Mouse (Mus musculus): ENCODE results near the gene Zic2. TPM values are rescaled to one million over a fixed set of nuclear protein-coding genes. Genes with fewer than 3 reads are reported as not detected.

Zic2 gene
- polyA plus RNA-seq, 1 experiment from 2014 or later = 0.60 TPM

- H3K27ac ChIP-seq = no peak overlapping the region
- 7% methylated on average over 12 of the region's 12 CpGs for WGBS
These were observed 14.6 kb downstream of the Zic2 start for GRCm38 (mm10) chr14:122489686-122490414.

GRCm38 (mm10) chr14:122490441-122491328 is 15.4 kb downstream of the Zic2 start, which contains the start of gene Gm10837:
TSS of gene Gm10837 (plus strand) at chr14:122490586.
- peaks cover 55% of the 10 kb centered on the region for H3K27me3 ChIP-seq
- H3K4me1 ChIP-seq = peaks cover 6% of the 10 kb centered on the region
- peak within 1 kb of the TSS; percentile 34 for H3K4me3 ChIP-seq
- no peak within 1 kb of the TSS for H3K27ac ChIP-seq
- WGBS = 3% methylated on average over 51 of the region's 51 CpGs
- H3K9ac ChIP-seq = no peak within 1 kb of the TSS
- no peak for ATAC-seq (ENCODE audit: insufficient number of reproducible peaks, low FRiP score, low TSS enrichment, low read depth)
- H3K36me3 ChIP-seq = no peaks in the 10 kb centered on the region
- H3K9me3 ChIP-seq = no peaks in the 10 kb centered on the region
- H3K4me2 ChIP-seq = peak within 1 kb of the TSS; percentile 52

More at GRCm38 (mm10) chr14:122489686-122490414, 14.6 kb downstream of the Zic2 start:
- Histone ChIP-seq H3K9me3 (no peaks in the 10 kb centered on the region), H3K36me3 (no peaks in the 10 kb centered on the region), H3K9ac (no peak overlapping the region), H3K4me2 (no peak overlapping the region), H3K4me3 (peak overlapping the region; percentile 34; the same call in 1 of the 2 replicates), H3K4me1 (peaks cover 13% of the 10 kb centered on the region), H3K27me3 (peaks cover 63% of the 10 kb centered on the region)
- no peak for ATAC-seq (ENCODE audit: insufficient number of reproducible peaks, low FRiP score, low TSS enrichment, low read depth)

- H3K4me1 ChIP-seq = peaks cover 6% of the 10 kb centered on the region
- peaks cover 47% of the 10 kb centered on the region for H3K27me3 ChIP-seq
- H3K9me3 ChIP-seq = no peaks in the 10 kb centered on the region
- 62% methylated on average over 6 of the region's 6 CpGs for WGBS
- no peaks in the 10 kb centered on the region for H3K36me3 ChIP-seq
- no peak overlapping the region for H3K4me2 ChIP-seq
- no peak for ATAC-seq (ENCODE audit: insufficient number of reproducible peaks, low FRiP score, low TSS enrichment, low read depth)
- no peak overlapping the region for H3K27ac ChIP-seq
- H3K9ac ChIP-seq = no peak overlapping the region
- H3K4me3 ChIP-seq = no peak overlapping the region
These were observed 16.3 kb downstream of the Zic2 start for GRCm38 (mm10) chr14:122491521-122491920.

DNA sequence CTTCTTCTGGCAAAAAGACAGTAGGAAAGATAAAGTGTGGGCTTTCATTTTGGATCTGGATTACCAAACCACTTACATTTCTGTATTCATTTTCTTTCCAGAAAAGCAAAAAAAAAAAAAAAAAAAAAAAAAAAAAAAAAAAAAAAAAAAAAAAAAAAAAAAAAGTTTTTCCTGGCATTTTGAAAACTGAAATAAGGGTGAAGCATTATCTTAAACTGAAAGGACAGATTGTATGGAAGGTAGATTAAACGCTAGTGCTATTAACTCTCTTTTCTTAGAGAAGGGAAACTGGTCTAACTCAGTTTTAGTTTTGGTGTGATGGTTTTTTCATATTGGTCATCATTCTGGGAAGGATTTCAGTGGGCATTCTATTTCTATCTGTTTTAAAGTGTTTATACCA is 16.8 kb downstream of the Zic2 start:
- Histone ChIP-seq H3K27ac (no peak overlapping the region), H3K36me3 (no peaks in the 10 kb centered on the region), H3K9me3 (no peaks in the 10 kb centered on the region), H3K9ac (no peak overlapping the region), H3K4me3 (no peak overlapping the region), H3K4me2 (no peak overlapping the region), H3K4me1 (peaks cover 6% of the 10 kb centered on the region), H3K27me3 (peaks cover 44% of the 10 kb centered on the region)
- no peak for ATAC-seq (ENCODE audit: insufficient number of reproducible peaks, low FRiP score, low TSS enrichment, low read depth)
- WGBS = 64% methylated on average over 1 of the region's 1 CpGs

DNA sequence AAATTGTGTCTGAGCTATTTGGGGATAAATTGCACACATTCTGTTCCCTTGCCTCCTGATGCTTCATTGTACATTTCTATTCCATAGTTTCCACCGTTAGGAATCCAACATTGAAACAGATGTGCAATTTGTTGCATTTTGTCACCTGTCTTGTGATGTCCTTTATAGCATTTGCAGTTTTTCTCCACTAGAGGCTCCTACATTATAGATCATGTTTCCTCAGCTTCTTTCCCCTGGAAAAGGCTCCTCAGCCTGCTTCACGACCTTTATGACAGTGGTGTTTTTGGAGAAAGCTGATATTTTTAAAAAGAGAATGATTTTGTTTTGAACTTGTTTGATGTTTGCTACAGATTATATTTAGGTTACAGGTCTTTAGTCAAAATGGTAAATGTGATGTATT is 33.8 kb downstream of the Zic2 start:
- Histone ChIP-seq H3K9ac (no peak overlapping the region), H3K27ac (no peak overlapping the region), H3K27me3 (0 out of 2 replicates have a peak, but pooled peaks cover 7% of the 10 kb centered on the region), H3K4me1 (no peaks in the 10 kb centered on the region), H3K4me2 (no peak overlapping the region), H3K4me3 (no peak overlapping the region), H3K9me3 (no peaks in the 10 kb centered on the region), H3K36me3 (no peaks in the 10 kb centered on the region)
- 9% methylated on average over 2 of the region's 2 CpGs for WGBS
- ATAC-seq (ENCODE audit: insufficient number of reproducible peaks, low FRiP score, low TSS enrichment, low read depth) = no peak

- H3K27ac ChIP-seq = no peak overlapping the region
- no peak overlapping the region for H3K4me2 ChIP-seq
- no peaks in the 10 kb centered on the region for H3K4me1 ChIP-seq
- H3K9ac ChIP-seq = no peak overlapping the region
- ATAC-seq (ENCODE audit: insufficient number of reproducible peaks, low FRiP score, low TSS enrichment, low read depth) = no peak
- 0 out of 2 replicates have a peak, but pooled peaks cover 7% of the 10 kb centered on the region for H3K27me3 ChIP-seq
- H3K4me3 ChIP-seq = no peak overlapping the region
- 65% methylated on average over 3 of the region's 3 CpGs for WGBS
- no peaks in the 10 kb centered on the region for H3K36me3 ChIP-seq
- H3K9me3 ChIP-seq = no peaks in the 10 kb centered on the region
These were observed 36.3 kb downstream of the Zic2 start for GRCm38 (mm10) chr14:122511519-122511918.

DNA sequence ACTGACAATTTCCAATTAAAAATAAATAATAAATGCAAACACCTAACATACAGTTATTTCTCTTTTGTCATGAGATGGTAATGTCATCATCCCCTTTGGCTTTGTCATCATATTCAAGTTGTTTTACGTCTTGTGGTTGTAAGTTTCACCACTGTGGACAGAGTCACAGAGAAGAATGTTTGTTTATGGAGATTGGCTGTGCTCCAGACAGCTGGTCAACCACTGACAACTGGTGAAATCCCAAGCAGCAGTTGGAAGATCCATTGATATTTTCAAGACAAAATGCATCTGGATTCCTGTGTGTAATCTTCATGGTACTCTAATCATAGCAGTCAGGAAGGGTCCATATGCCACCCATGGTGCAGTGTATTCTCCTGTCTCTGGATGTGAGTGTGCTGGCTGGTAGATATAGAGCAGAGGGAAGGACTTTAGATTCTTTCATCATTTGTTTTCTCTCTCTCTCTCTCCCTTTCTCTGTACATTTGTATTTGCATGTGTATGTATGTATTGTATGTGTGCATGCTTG is 38.3 kb downstream of the Zic2 start:
- Histone ChIP-seq H3K9ac (no peak overlapping the region), H3K27ac (no peak overlapping the region), H3K36me3 (no peaks in the 10 kb centered on the region), H3K4me3 (no peak overlapping the region), H3K9me3 (no peaks in the 10 kb centered on the region), H3K27me3 (0 out of 2 replicates have a peak, but pooled peaks cover 7% of the 10 kb centered on the region), H3K4me2 (no peak overlapping the region), H3K4me1 (no peaks in the 10 kb centered on the region)
- 45% methylated on average over 1 of the region's 1 CpGs for WGBS
- ATAC-seq (ENCODE audit: insufficient number of reproducible peaks, low FRiP score, low TSS enrichment, low read depth) = no peak

DNA sequence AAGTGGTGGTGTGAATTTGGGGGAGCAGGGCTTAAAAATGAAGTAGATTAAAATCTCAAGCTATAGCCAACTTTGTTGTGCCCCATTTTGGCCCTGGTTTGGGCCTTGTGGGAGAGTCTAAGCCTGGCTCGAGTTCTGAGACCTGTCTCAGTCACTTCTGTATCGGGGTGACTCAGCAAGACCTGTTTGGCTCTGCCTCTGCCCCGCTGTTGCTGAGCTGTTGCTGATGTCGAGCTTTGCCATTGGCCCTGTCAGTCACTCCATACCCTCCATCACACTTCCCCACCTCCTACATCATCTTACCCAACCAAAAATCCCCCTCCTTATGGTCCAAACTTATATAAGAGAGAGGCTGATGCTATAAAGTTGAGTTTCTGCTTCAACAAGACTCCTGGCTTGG is 53.2 kb downstream of the Zic2 start:
- H3K4me1 ChIP-seq = no peaks in the 10 kb centered on the region
- H3K4me2 ChIP-seq = no peak overlapping the region
- H3K9ac ChIP-seq = no peak overlapping the region
- H3K27me3 ChIP-seq = no peaks in the 10 kb centered on the region
- no peaks in the 10 kb centered on the region for H3K36me3 ChIP-seq
- no peak overlapping the region for H3K4me3 ChIP-seq
- no peak for ATAC-seq (ENCODE audit: insufficient number of reproducible peaks, low FRiP score, low TSS enrichment, low read depth)
- H3K9me3 ChIP-seq = no peaks in the 10 kb centered on the region
- H3K27ac ChIP-seq = no peak overlapping the region
- WGBS = 84% methylated on average over 4 of the region's 4 CpGs

Other genes starting within 250 kb of the Zic2 start
- 0.14 TPM in 2 replicates for gene Gm5089, start 24.3 kb upstream of the Zic2 start, polyA plus RNA-seq (2015; fragmentation: Nextera tagmentation; extraction: Ambion mirVana)
- gene Zic5, start 9.8 kb upstream of the Zic2 start, polyA plus RNA-seq (2015; fragmentation: Nextera tagmentation; extraction: Ambion mirVana) = 0.46 and 0.52 TPM in 2 replicates
- not detected in 2 replicates for gene Gm10837, start 15.2 kb downstream of the Zic2 start, polyA plus RNA-seq (2015; fragmentation: Nextera tagmentation; extraction: Ambion mirVana)
- gene Pcca, start 58.9 kb downstream of the Zic2 start, polyA plus RNA-seq (2015; fragmentation: Nextera tagmentation; extraction: Ambion mirVana) = 13.3 and 14.8 TPM in 2 replicates

All from limb, embryonic 15.5 days (tissue).